Mouse (Mus musculus) hindbrain, embryonic 10.5 days (tissue): ENCODE data around the gene Anxa9. TPM values are rescaled to one million over a fixed set of nuclear protein-coding genes. Genes with fewer than 3 reads are reported as not detected.
A peak's percentile ranks its signal among the peaks of the same experiment; 100 is the strongest.

Experiments
- DNase-seq: peaks from one replicate; pipeline ENCODE4 v3.0.0-alpha.2; 2017; ENCODE audit warnings: low spot score
- H3K27ac ChIP-seq: fragments of 300-500 bp; sonication (generic); 2 replicates; pipeline ENCODE4 v1.5.1; 2016; ENCODE audit warnings: mild to moderate bottlenecking, moderate library complexity
- H3K27me3 ChIP-seq: fragments of 300-500 bp; sonication (generic); 2 replicates; pipeline ENCODE4 v1.6.1; 2016; ENCODE audit warnings: mild to moderate bottlenecking; ENCODE audit not compliant: poor library complexity, insufficient read depth, severe bottlenecking
- H3K36me3 ChIP-seq: fragments of 300-500 bp; sonication (generic); 2 replicates; pipeline ENCODE4 v1.6.1; 2016; ENCODE audit warnings: mild to moderate bottlenecking, moderate library complexity
- H3K4me1 ChIP-seq: fragments of 300-500 bp; sonication (generic); replicated peaks from 2 replicates; pipeline ENCODE4 v1.6.1; 2016; ENCODE audit warnings: mild to moderate bottlenecking
- H3K4me3 ChIP-seq: fragments of 300-500 bp; sonication (generic); 2 replicates; pipeline ENCODE4 v1.5.1; 2016; ENCODE audit warnings: mild to moderate bottlenecking, moderate library complexity
- H3K9me3 ChIP-seq: fragments of 300-500 bp; sonication (generic); 2 replicates; pipeline ENCODE4 v1.6.1; 2016; ENCODE audit warnings: mild to moderate bottlenecking, moderate library complexity
- WGBS: fragments of 180-500 bp; shearing (Covaris S2); methylation state at CpG from one replicate; pipeline ENCODE4 v1.1.7; 2016; 5-methylcytosine and 5-hydroxymethylcytosine counted together
- polyA plus RNA-seq: library from polyadenylated mRNA; unstranded; fragments of >200 nt; fragmentation: Nextera tagmentation; extraction: Ambion mirVana; gene quantifications from 2 replicates; pipeline ENCODE4 v1.2.1, GENCODE M21; 2016

Anxa9 gene
- polyA plus RNA-seq, 1 experiment from 2014 or later: 2.0 TPM

DNA sequence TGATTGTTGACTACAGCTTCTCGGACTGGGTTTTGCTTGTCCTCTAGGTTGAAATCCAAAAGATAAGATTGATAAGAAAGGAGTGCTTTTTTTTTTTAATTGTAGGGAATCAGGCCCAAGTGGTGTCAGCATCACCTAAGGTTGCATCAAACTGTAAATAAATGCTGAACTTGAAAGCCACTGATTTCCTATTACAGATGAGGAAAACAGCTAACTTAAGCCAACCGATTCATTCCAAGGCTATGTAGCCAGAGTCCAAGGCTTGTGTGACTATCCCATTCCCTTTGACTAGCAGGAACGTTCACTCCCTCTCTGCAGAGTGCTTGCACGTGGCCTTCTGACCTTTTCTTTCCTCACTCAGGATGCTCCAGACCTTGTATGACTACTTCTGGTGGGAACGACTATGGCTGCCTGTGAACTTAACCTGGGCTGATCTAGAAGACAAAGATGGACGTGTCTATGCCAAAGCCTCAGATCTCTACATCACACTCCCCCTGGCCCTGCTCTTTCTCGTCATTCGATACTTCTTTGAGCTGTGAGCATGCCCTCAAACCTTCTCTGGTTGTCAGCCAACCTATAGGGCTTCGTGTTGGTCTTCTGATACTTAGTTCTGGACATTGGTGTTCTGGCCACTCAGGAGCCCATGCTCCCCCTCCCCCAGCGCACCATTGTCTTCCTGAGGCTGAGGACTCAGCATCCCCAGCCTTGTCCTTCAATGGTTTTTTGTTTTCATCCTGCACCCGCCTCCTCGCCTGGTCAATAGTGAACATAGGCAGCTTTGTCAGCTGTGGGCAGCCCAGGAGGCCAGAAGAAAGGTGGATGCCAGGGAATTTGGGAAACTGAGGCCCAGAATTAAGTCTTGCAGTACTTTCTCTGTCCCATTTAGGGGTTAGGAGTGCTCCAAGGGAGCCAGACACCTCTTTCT, 13.0 kb upstream of the Anxa9 start:
- Histone ChIP-seq H3K36me3 (peaks cover 59% of the 10 kb centered on the region), H3K9me3 (no peaks in the 10 kb centered on the region), H3K27ac (peak overlapping the region; percentile 51), H3K4me3 (no peak overlapping the region), H3K27me3 (no peaks in the 10 kb centered on the region), H3K4me1 (peaks cover 48% of the 10 kb centered on the region)
- DNase-seq: no peak
- 67% methylated on average over 12 of the region's 12 CpGs for WGBS

DNA sequence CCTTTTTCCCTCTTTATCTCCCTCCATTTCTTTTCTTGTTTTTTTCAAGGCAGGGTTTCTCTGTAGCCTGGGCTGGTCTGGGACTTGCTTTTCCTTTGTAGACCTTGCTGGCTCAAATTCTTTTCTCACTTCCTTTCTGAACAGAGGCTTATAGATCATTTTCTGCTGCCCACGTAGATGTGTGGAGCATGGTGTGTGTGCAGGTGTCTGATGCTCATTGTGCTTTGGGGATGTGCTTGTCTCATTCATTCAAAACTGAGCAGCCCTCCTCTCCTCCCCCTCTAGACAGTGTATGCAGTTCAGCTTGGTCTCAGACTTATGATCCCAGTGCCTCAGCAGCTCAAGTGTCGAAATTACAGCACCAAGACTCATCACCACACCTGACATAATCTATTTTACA, 12.1 kb upstream of the Anxa9 start:
- H3K9me3 ChIP-seq: no peaks in the 10 kb centered on the region
- no peaks in the 10 kb centered on the region for H3K27me3 ChIP-seq
- peaks cover 51% of the 10 kb centered on the region for H3K36me3 ChIP-seq
- 77% methylated on average over 2 of the region's 2 CpGs for WGBS
- DNase-seq: no peak
- H3K4me1 ChIP-seq: peaks cover 56% of the 10 kb centered on the region
- no peak overlapping the region for H3K4me3 ChIP-seq
- H3K27ac ChIP-seq: 0 out of 2 replicates have a peak overlapping the region, but pooled peaks have one; percentile 45

DNA sequence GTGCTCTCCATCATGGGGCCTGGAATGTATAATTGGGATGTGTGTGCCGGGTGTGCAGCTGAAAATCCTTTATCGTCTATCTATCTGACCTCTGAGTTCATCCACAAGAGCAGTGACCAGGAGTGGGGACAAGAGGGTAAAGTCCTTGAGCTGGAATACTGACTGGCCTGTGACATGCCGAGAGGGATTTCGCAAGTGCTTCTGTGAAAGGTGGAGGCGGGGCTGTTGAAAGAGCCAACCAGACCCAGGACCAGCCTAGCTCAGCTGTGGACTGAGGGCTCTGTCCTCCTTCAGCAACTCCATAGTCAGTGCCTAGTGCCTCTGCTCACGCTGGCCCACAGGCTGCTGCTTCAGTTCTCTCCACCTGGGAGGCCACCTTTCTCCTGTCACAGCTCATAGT, 11.6 kb upstream of the Anxa9 start:
- no peak for DNase-seq
- H3K4me1 ChIP-seq: peaks cover 58% of the 10 kb centered on the region
- no peaks in the 10 kb centered on the region for H3K27me3 ChIP-seq
- H3K27ac ChIP-seq: 0 out of 2 replicates have a peak overlapping the region, but pooled peaks have one; percentile 45
- no peak overlapping the region for H3K4me3 ChIP-seq
- WGBS: 34% methylated on average over 6 of the region's 6 CpGs
- H3K36me3 ChIP-seq: peaks cover 45% of the 10 kb centered on the region
- H3K9me3 ChIP-seq: no peaks in the 10 kb centered on the region

DNA sequence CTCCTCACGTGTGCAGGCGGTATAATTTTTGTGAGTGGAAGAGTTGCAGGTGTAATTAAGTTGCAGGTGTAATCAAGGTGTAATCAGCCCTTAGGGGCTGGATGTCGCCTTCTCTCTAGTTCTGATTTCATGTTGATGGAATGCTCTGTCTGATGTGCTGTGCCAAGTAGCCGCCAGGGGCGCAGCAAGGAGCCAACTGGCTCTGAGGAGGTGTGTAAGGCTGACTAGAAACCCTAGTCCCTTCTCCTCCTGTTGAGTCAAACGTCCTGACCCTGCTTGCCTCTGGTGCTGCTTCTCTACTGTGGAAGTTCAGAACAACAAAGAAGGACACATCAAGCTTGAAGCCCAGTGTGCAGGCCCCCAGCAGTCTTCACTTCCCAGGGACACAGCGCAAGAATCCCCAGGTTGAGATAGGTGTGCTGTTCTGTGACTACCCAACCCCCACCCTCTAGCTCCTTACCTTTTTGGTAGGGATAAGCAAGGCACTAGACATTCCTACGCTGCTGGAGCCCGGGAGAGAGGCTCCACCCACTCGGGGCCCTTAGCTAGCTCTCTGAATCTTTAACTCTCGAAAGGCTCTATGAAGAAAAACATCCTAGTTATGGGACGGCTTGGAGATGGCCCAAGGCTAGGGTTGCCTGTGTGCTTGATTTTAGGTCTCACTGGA, 10.6 kb upstream of the Anxa9 start:
- H3K36me3 ChIP-seq: peaks cover 35% of the 10 kb centered on the region
- DNase-seq: peak; percentile 67
- H3K4me1 ChIP-seq: peaks cover 62% of the 10 kb centered on the region
- H3K4me3 ChIP-seq: peak overlapping the region; percentile 28; the same call in 1 of the 2 replicates
- WGBS: 23% methylated on average over 12 of the region's 12 CpGs
- peak overlapping the region; percentile 4; the same call in 1 of the 2 replicates for H3K27ac ChIP-seq
- no peaks in the 10 kb centered on the region for H3K9me3 ChIP-seq
- H3K27me3 ChIP-seq: no peaks in the 10 kb centered on the region

DNA sequence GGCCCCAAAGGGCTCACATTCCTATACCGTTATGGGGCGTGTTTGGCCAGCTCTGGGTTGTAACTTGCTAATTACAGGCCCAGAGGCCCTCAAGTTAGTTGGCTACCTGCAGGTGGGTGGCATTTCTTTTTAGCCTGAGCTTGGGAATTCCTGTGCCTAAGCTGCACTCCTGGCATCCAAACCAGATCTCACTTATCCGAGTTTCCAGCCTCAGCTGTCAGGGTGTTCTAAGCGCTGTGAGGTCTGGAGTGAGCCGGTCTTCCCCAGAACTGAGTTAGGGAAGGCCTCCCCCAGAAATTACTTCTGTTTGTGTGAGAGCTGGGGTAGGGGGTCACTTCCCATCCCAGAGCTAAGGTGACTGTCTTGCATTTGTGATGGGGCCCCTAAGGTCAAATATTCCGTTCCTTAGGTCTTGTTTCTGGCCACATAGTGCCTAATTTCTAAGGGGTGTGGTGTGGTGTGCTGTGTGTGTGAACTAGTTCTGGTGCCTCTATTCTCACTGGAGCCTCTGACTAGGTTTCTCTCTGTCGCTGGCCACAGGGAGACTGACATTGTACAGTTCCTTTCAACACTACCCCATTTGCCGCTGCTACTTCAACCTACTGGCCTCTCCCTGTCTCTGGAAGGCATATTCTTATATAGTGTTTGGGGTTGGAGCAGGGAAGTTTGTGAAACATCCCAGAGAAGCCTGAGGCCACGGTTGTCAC, 9.0 kb upstream of the Anxa9 start:
- Histone ChIP-seq H3K4me3 (peak overlapping the region; percentile 94), H3K9me3 (no peaks in the 10 kb centered on the region), H3K36me3 (peaks cover 20% of the 10 kb centered on the region), H3K4me1 (peaks cover 62% of the 10 kb centered on the region), H3K27ac (peak overlapping the region; percentile 100), H3K27me3 (no peaks in the 10 kb centered on the region)
- WGBS: 19% methylated on average over 9 of the region's 9 CpGs
- no peak for DNase-seq

DNA sequence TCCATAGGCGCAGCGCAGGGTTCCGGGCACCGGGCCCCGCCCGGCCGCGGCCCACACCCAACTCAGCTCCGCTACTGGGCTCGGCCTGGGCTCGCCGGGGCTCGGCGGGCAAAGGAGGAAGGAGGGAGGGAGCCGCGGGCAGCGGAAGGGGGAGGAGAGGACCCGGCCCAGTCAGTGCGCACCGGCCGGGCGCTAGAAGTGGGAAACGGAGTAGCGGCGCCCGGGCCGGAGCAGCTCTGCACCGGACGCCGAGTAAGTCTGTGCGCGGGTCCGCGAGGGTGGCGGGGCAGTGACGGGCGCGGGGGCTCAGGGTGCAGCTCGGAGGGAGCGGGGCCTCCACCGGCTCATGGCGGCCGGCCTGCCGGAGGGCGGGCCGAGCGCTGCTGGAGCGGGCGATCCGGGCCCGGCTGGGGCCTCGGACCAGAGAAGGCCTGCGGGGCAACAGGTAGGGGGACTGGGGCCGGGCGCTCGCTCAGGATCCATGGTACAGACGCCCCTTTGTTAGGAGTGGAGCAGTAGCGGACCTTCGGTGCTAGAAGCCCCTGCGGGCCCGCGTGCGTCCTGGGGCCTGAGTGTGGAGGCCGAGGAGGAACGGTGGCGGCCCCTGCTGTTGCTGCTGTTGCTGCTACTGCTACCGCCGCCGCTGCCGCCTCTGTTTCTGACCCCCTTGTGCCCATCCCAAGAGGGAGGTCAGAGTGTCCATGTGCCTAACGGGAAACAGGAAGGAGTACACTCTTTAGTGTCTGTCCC, 8.3 kb upstream of the Anxa9 start:
- peak; percentile 89 for DNase-seq
- Histone ChIP-seq H3K36me3 (peaks cover 12% of the 10 kb centered on the region), H3K9me3 (no peaks in the 10 kb centered on the region), H3K4me3 (peak overlapping the region; percentile 94), H3K27ac (peak overlapping the region; percentile 100), H3K27me3 (no peaks in the 10 kb centered on the region), H3K4me1 (peaks cover 56% of the 10 kb centered on the region)
- WGBS: under 1% methylated on average over 71 of the region's 71 CpGs

DNA sequence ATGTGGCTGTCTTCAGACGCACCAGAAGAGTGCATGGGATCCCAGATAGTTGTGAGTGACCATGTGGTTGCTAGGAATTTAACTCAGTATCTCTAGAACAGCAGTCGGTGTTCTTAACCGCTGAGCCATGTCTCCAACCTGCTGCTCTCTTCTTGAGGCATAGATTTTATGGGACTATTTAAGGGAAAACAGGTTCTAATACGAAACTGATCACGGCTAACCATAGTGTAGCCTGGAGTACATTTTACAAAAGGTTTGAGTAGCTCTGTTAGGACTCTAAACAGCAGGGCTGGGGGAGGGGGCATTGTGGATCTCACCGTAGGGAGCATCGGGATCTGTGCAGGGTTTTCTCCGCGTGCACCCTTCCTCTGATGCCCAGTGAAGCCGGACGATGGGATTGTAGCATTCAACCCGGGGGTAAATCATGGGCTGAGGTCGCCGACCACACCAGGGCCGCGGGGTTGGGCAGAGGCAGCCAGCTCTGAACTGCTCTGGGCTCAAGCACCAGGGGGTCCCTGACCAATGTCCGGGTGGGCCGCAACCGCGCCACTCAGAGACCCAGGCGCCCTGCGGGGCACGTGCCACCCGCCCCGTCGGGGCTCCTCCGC, 7.6 kb upstream of the Anxa9 start, which contains the start of gene Cers2:
Cers2 (plus strand) TSS at position 306 of the 608 bp plus-strand sequence.
- DNase-seq: no peak
- peaks cover 6% of the 10 kb centered on the region for H3K36me3 ChIP-seq
- 3% methylated on average over 27 of the region's 27 CpGs for WGBS

DNA sequence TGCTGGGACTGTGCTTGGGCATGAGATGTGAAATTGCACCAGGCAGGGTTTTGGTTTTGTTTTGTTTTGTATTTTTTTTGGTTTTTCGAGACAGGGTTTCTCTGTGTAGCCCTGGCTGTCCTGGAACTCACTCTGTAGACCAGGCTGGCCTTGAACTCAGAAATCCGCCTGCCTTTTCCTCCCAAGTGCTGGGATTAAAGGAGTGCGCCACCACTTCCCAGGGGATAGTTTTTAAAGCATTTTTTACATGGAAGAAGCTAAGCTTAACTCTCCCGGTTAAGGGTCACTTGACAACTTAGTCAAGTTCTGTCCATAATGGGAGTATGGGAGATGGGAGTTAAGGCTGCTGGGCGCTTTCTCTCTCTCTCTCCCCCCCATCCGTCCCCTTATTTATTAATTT, 7.1 kb upstream of the Anxa9 start:
- H3K4me3 ChIP-seq: peak overlapping the region; percentile 94
- no peaks in the 10 kb centered on the region for H3K9me3 ChIP-seq
- H3K27me3 ChIP-seq: no peaks in the 10 kb centered on the region
- H3K27ac ChIP-seq: peak overlapping the region; percentile 100
- no peak for DNase-seq
- 59% methylated on average over 6 of the region's 6 CpGs for WGBS
- H3K4me1 ChIP-seq: peaks cover 48% of the 10 kb centered on the region
- H3K36me3 ChIP-seq: peaks cover 5% of the 10 kb centered on the region; the same call in 1 of the 2 replicates

More for the DNA sequence above, 7.6 kb upstream of the Anxa9 start, which contains the start of gene Cers2:
- peaks cover 50% of the 10 kb centered on the region for H3K4me1 ChIP-seq
- no peaks in the 10 kb centered on the region for H3K27me3 ChIP-seq
- peak within 1 kb of the TSS; percentile 94 for H3K4me3 ChIP-seq
- H3K9me3 ChIP-seq: no peaks in the 10 kb centered on the region
- peak within 1 kb of the TSS; percentile 100 for H3K27ac ChIP-seq

DNA sequence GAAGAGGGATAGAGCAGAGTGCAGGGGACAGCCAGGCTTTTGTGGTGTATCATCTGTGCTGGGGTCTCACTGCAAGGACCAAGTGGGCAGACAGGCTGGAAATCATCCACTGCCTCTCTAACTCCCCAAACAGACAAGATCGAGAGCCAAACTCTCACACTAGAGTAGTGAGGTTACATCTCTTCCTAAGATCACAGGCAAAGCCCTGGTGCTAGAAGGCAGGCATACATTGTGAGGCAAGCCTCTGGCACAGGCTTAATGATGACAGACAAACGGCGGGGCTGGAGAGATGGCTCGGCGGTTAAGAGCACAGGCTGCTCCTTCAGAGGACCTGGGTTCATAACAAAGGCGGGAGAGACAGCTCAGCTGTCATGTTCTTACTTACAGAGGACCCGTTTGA, 6.5 kb upstream of the Anxa9 start:
- no peak for DNase-seq
- Histone ChIP-seq H3K4me3 (no peak overlapping the region), H3K27ac (peak overlapping the region; percentile 72), H3K9me3 (no peaks in the 10 kb centered on the region), H3K36me3 (peaks cover 5% of the 10 kb centered on the region; the same call in 1 of the 2 replicates), H3K27me3 (no peaks in the 10 kb centered on the region), H3K4me1 (peaks cover 42% of the 10 kb centered on the region)
- 43% methylated on average over 7 of the region's 7 CpGs for WGBS

DNA sequence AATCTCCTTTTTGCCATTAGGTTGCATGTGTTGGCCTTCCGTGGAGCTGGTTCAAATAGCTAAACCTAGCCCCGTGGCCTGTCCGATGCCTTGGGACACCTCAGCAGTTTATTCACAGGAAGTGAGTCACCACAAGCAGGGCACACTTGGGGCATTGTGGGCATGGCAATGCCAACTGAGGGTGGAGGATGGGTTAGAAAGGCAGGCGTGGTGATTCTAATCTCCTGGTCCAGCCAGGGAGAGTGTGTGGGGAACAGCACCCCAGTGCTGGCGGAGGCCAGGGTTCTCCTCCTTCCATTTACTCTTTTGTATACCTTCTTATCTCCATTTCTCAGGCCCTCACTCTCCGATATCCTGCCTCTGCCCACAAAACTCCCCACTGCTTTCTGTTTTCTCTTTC, 5.6 kb upstream of the Anxa9 start:
- Histone ChIP-seq H3K27ac (no peak overlapping the region), H3K9me3 (no peaks in the 10 kb centered on the region), H3K4me3 (no peak overlapping the region), H3K27me3 (no peaks in the 10 kb centered on the region), H3K4me1 (peaks cover 35% of the 10 kb centered on the region), H3K36me3 (peaks cover 3% of the 10 kb centered on the region; the same call in 1 of the 2 replicates)
- no peak for DNase-seq
- WGBS: 85% methylated on average over 6 of the region's 6 CpGs

DNA sequence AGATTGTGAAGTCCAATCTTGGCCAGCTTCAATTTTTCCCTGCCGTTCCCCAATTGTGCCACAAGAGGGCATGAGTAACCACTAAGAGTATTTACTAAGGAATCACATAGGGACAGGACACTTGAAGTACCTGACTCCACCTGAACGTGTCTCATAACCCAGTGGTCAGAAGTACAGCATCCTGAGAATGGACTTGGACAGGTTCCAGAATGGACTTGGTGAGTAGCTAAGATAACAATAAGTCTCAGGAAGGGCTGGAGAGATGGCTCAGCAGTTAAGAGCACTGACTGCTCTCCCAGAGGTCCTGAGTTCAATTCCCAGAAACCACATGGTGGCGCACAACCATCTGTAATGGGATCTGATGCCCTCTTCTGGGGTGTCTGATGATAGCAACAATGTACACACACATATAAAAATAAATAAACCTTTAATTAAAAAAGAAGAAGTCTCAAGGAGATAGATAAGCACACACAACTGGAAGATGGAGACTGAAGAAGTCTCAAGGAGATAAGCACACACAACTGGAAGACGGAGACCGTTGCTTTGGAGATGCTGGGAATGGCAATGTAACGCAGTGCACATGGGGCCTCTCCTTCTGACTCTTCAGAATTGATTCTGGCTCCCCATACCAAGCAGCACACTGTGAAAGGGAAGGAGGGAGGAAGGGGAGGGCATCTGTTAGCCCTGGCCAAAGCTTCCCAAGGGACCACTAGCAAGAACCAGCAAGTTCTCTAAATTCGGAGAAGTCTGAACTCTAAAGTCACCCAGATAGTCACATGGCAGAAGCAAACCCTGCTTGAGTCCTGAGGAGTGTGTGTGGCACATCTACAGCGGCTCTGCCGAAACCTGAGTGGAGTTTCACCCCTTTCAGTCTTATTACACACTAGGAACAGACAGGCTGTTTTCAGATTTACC, 4.2 kb upstream of the Anxa9 start:
- WGBS: 63% methylated on average over 9 of the region's 9 CpGs
- DNase-seq: peak; percentile 67
- Histone ChIP-seq H3K9me3 (no peaks in the 10 kb centered on the region), H3K27ac (no peak overlapping the region), H3K4me3 (no peak overlapping the region), H3K27me3 (no peaks in the 10 kb centered on the region), H3K36me3 (peaks cover under 1% of the 10 kb centered on the region; the same call in 1 of the 2 replicates), H3K4me1 (peaks cover 29% of the 10 kb centered on the region)
